Mouse (Mus musculus) midbrain, embryonic 16.5 days (tissue): ENCODE measurements at regions not wholly inside any gene's neighbourhood (a gene's known extent, or its start where the extent isn't known, plus 50 kb on each side); places are given as distances from the start of the nearest gene placed in this dataset.

Experiments
- ATAC-seq: fragments of 200-750 bp; cut with Nextera tagmentation; 2 replicates; pipeline ENCODE4 v1.8.0; 2017; ENCODE audit warnings: moderate TSS enrichment
- H3K27ac ChIP-seq: fragments of 300-500 bp; sonication (generic); 2 replicates; pipeline ENCODE4 v1.5.1; 2014; ENCODE audit warnings: mild to moderate bottlenecking, low read length, mixed read lengths
- H3K27me3 ChIP-seq: fragments of 300-500 bp; sonication (generic); 2 replicates; pipeline ENCODE4 v1.6.1; 2014; ENCODE audit warnings: low read depth, low read length, mixed read lengths; ENCODE audit not compliant: control insufficient read depth, insufficient read depth
- H3K36me3 ChIP-seq: fragments of 300-500 bp; sonication (generic); 2 replicates; pipeline ENCODE4 v1.6.1; 2014; ENCODE audit warnings: mild to moderate bottlenecking, low read length, moderate library complexity, mixed read lengths; ENCODE audit not compliant: control insufficient read depth, insufficient read depth
- H3K4me1 ChIP-seq: fragments of 300-500 bp; sonication (generic); 2 replicates; pipeline ENCODE4 v1.6.1; 2014; ENCODE audit warnings: mild to moderate bottlenecking, low read length, mixed read lengths; ENCODE audit not compliant: control insufficient read depth, insufficient read depth
- H3K4me2 ChIP-seq: fragments of 300-500 bp; sonication (generic); 2 replicates; pipeline ENCODE4 v1.6.1; 2014; ENCODE audit warnings: mild to moderate bottlenecking, low read length, mixed read lengths
- H3K4me3 ChIP-seq: fragments of 300-500 bp; sonication (generic); 2 replicates; pipeline ENCODE4 v1.5.1; 2014; ENCODE audit warnings: low read depth, mild to moderate bottlenecking, low read length, moderate library complexity, mixed read lengths
- H3K9ac ChIP-seq: fragments of 300-500 bp; sonication (generic); 2 replicates; pipeline ENCODE4 v1.6.1; 2014; ENCODE audit warnings: low read depth, low read length, mixed read lengths
- H3K9me3 ChIP-seq: fragments of 300-500 bp; sonication (generic); replicated peaks from 2 replicates; pipeline ENCODE4 v1.6.1; 2014; ENCODE audit warnings: mild to moderate bottlenecking, low read length, mixed read lengths; ENCODE audit not compliant: control insufficient read depth, poor library complexity, severe bottlenecking
- WGBS: fragments of 180-500 bp; shearing (Covaris S2); extraction: QIAGEN DNeasy Blood & Tissue Kit; methylation state at CpG from one replicate; pipeline ENCODE4 v1.1.7; 2014; 5-methylcytosine and 5-hydroxymethylcytosine counted together

DNA sequence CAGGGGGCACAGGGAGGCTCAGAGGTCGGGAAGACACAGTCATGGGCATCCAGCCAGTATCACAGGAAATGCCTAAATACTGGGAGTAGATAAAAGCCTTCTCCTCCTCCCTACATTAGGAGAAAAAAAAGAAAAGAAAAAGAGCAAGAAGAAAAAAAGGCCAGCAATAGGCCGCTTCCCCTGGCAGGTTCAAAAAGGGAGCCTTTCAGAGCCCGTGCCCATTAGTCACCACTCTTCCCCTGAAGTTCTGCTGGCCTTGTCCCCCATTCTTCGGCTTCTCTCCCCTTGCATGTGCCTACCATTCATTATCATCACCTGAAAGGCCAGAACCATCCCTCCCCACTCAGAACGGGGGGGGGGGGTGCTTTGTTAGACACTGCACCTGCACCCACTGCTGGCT lies 144.5 kb upstream of the Tbx3 start:
- no peaks in the 10 kb centered on the region for H3K9me3 ChIP-seq
- H3K27me3 ChIP-seq: no peaks in the 10 kb centered on the region
- 56% methylated on average over 5 of the region's 5 CpGs for WGBS
- no peaks in the 10 kb centered on the region for H3K36me3 ChIP-seq
- no peaks in the 10 kb centered on the region for H3K4me1 ChIP-seq
- H3K27ac ChIP-seq: no peak overlapping the region
- ATAC-seq: no peak; the same call in 1 of the 2 replicates
- no peak overlapping the region for H3K4me3 ChIP-seq
- no peak overlapping the region for H3K9ac ChIP-seq
- H3K4me2 ChIP-seq: no peak overlapping the region

DNA sequence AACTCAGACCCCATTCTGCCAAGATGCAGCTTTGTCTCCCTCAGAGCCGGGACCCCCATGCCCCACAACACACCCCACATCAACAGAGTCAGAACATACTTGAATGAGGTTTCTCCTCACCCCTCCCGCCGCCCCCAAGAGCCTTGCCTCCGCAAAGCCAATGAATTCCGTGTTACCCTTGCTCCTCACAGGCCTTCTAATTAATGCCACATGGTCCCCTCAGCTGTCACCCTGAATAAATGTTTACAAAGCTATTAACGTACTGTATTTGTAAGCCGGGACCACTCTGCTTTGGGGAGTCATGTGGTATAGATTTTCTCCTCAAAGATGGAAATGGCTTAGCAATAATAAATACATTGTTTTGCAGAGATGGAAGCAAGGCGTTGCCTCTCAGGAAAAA lies 140.5 kb upstream of the Tbx3 start:
- Histone ChIP-seq H3K4me2 (no peak overlapping the region), H3K9ac (no peak overlapping the region), H3K4me3 (no peak overlapping the region), H3K4me1 (no peaks in the 10 kb centered on the region), H3K9me3 (no peaks in the 10 kb centered on the region), H3K27ac (no peak overlapping the region), H3K27me3 (no peaks in the 10 kb centered on the region), H3K36me3 (no peaks in the 10 kb centered on the region)
- 43% methylated on average over 8 of the region's 8 CpGs for WGBS
- no peak for ATAC-seq

DNA sequence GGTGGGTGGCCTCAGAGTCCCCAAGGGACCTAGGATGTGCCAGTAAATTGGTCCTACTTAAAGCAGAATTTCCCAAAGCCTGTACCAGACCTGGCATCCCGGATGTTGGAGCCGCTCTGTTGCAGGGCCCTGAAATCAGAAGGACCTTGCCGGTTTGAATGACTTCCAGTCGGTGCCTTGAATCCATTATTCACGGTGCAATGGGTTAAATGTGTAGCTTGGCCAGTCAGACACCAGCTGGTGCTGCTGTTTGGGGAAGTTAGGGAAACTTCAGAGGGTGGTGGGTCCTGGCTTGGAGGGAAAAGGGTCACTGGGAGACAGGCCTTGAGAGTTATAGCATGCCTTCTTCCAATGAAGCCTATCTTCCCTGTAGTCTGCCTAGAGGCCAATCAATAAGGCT lies 135.5 kb upstream of the Tbx3 start:
- no peaks in the 10 kb centered on the region for H3K27me3 ChIP-seq
- H3K4me3 ChIP-seq: no peak overlapping the region
- no peaks in the 10 kb centered on the region for H3K36me3 ChIP-seq
- no peaks in the 10 kb centered on the region for H3K9me3 ChIP-seq
- H3K9ac ChIP-seq: no peak overlapping the region
- no peak overlapping the region for H3K4me2 ChIP-seq
- H3K4me1 ChIP-seq: no peaks in the 10 kb centered on the region
- H3K27ac ChIP-seq: no peak overlapping the region
- WGBS: 69% methylated on average over 5 of the region's 5 CpGs
- no peak for ATAC-seq

DNA sequence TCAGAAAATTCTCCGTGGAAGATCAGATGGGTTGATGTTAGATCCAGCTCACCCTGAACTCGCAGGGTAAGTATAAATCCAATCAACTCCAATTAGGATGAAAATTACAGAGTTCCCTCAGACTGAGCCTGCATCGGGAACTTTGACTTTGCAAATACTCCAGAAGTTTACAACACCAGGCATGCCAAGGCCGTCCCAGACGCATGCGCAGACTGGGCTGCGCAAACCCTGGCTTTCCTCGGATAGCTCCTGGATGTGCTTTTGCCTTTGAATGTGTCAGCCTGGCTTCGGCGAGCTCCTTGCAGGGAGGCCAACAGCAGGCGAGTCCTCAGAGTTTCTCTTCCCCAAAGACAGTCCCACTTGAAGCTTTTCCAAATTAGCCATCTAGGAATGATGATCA lies 127.6 kb upstream of the Tbx3 start:
- no peaks in the 10 kb centered on the region for H3K9me3 ChIP-seq

DNA sequence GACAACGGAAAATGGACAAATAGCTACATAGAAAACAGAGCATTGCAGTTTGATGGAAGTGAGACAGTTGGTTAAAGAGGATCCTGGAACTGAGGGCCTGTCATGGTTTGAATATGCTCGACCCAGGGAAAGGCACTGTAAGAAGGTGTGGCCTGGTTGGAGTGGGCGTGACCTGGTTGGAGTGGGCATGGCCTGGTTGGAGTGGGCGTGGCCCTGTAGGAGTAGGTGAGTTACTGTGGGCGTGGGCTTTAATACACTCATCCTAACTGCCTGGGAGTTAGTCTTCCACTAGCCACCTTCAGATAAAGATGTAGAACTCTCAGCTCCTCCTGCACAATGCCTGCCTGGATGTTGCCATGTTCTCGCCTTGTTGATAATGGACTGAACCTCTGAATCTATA lies 126.8 kb upstream of the Tbx3 start:
- no peak overlapping the region for H3K9ac ChIP-seq
- ATAC-seq: no peak
- H3K27me3 ChIP-seq: no peaks in the 10 kb centered on the region
- WGBS: 88% methylated on average over 6 of the region's 6 CpGs
- H3K4me1 ChIP-seq: no peaks in the 10 kb centered on the region
- H3K4me2 ChIP-seq: no peak overlapping the region
- H3K27ac ChIP-seq: no peak overlapping the region
- H3K9me3 ChIP-seq: no peaks in the 10 kb centered on the region
- no peaks in the 10 kb centered on the region for H3K36me3 ChIP-seq
- no peak overlapping the region for H3K4me3 ChIP-seq

More for the DNA sequence above, 127.6 kb upstream of the Tbx3 start:
- Histone ChIP-seq H3K4me1 (no peaks in the 10 kb centered on the region), H3K27ac (no peak overlapping the region), H3K9ac (no peak overlapping the region), H3K27me3 (no peaks in the 10 kb centered on the region), H3K36me3 (no peaks in the 10 kb centered on the region), H3K4me3 (no peak overlapping the region), H3K4me2 (no peak overlapping the region)
- 92% methylated on average over 11 of the region's 11 CpGs for WGBS
- no peak for ATAC-seq

DNA sequence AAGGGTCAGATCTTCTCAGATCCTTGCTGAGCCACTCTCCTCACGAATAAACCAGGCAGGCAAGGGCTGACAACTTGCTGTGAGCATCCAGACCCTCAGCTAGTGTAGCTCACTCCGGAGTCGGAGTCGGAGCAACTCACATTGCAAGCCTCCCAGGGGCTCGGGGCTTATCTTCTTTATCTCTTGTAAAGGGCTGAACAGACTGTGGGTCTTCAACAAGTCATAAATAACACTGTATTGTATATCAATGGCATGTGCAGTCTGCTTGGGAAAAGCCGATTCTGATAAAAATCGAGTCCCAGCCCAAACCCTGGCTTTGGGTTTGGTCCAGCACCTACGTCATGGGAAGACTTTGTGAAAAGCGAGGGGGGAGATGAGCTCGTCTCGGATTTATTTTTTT lies 125.8 kb upstream of the Tbx3 start:
- Histone ChIP-seq H3K9me3 (no peaks in the 10 kb centered on the region), H3K27ac (no peak overlapping the region), H3K27me3 (no peaks in the 10 kb centered on the region), H3K9ac (no peak overlapping the region), H3K4me1 (no peaks in the 10 kb centered on the region), H3K36me3 (no peaks in the 10 kb centered on the region), H3K4me2 (no peak overlapping the region), H3K4me3 (no peak overlapping the region)
- no peak for ATAC-seq
- 75% methylated on average over 11 of the region's 11 CpGs for WGBS

DNA sequence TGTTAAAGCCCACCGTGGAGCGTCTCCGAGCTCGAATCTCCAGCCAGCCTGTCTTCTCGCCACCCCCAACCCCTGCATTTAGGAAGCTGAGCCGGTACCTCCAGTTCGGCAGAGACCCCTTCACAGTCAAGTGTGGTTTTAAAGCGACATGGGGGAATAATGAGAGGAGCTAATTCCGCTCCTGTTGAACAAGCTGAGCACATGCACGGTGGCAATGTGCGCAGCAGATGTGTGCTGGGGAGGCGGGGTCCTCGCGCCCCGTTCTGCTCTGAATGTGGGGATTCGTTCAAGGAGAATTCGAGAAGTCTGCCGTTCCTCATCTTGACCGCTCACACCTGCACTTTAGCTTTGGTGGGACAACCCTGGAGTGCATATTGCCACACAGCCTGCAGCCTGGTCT lies 123.4 kb upstream of the Tbx3 start:
- H3K27me3 ChIP-seq: no peaks in the 10 kb centered on the region
- no peak overlapping the region for H3K4me3 ChIP-seq
- no peaks in the 10 kb centered on the region for H3K4me1 ChIP-seq
- H3K4me2 ChIP-seq: no peak overlapping the region
- H3K9me3 ChIP-seq: no peaks in the 10 kb centered on the region
- no peak for ATAC-seq
- no peaks in the 10 kb centered on the region for H3K36me3 ChIP-seq
- no peak overlapping the region for H3K27ac ChIP-seq
- 81% methylated on average over 19 of the region's 19 CpGs for WGBS
- H3K9ac ChIP-seq: no peak overlapping the region

DNA sequence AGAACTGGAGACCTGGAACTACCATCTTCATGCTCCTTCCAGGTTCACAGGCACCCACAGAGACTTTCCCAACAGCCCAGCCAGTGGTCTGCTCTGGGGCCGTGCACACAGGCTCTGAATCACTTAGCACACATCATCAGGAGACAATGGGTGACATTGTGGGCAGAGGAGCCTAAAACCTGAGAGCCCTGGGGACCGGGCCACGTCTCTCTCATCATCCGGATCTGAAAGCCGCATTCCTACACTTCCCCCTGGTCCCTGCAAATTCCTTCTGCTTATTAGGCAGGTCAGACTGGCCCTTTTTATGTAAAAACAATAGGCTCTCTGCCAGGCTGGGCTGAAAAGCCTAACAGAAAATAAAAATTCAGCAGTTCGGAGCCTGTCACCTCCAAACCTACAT lies 119.6 kb upstream of the Tbx3 start:
- Histone ChIP-seq H3K27ac (no peak overlapping the region), H3K9me3 (no peaks in the 10 kb centered on the region), H3K36me3 (no peaks in the 10 kb centered on the region), H3K9ac (no peak overlapping the region), H3K27me3 (no peaks in the 10 kb centered on the region), H3K4me2 (no peak overlapping the region), H3K4me1 (no peaks in the 10 kb centered on the region), H3K4me3 (no peak overlapping the region)
- 32% methylated on average over 6 of the region's 6 CpGs for WGBS
- ATAC-seq: no peak

DNA sequence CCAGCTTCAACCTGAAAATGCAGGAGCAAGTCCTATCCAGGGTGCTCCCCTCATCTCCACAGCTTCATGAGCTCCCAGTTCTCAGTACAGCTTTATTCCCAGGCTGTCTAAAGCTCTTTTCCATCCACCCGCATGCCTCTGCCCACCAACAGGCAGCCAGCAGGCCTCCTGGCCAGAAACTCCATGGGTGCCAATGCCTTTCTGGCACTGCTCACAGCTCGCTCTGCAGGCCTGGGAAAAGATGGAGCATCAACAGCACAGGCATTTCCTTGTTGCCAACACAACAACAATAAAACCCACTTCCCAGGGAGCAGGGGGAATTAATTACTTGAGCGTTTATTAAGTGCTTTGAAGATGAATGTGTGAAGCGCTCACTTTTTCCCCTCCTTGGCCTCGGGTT lies 117.0 kb upstream of the Tbx3 start:
- Histone ChIP-seq H3K27me3 (no peaks in the 10 kb centered on the region), H3K4me2 (no peak overlapping the region), H3K36me3 (no peaks in the 10 kb centered on the region), H3K9ac (no peak overlapping the region), H3K4me3 (no peak overlapping the region), H3K27ac (no peak overlapping the region), H3K9me3 (no peaks in the 10 kb centered on the region), H3K4me1 (no peaks in the 10 kb centered on the region)
- ATAC-seq: no peak
- WGBS: 38% methylated on average over 5 of the region's 5 CpGs

DNA sequence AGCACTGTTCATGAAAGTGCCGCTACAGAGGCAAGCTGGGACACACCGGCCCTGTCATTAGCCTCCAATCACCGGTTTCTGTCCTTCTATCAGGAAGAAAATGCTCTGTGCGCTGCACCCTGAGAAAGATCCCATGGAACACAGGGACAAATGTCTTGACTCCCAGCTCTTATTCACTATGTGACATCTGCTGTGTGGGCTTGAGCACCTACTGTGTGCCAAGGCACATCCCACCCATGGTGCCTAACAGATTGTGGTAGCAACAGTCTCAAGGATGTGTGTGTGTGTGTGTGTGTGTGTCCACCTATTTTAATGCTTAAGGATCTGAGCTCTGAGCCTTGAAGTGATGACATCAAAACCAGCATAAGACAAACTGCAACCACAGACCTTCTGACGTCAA lies 113.4 kb upstream of the Tbx3 start:
- H3K27ac ChIP-seq: no peak overlapping the region
- no peak overlapping the region for H3K4me2 ChIP-seq
- H3K36me3 ChIP-seq: no peaks in the 10 kb centered on the region
- H3K4me3 ChIP-seq: no peak overlapping the region
- 78% methylated on average over 5 of the region's 5 CpGs for WGBS
- no peak for ATAC-seq
- no peaks in the 10 kb centered on the region for H3K27me3 ChIP-seq
- H3K9me3 ChIP-seq: no peaks in the 10 kb centered on the region
- no peak overlapping the region for H3K9ac ChIP-seq
- no peaks in the 10 kb centered on the region for H3K4me1 ChIP-seq
